Mouse (Mus musculus) forebrain, embryonic 11.5 days (tissue): ENCODE measurements at regions not wholly inside any gene's neighbourhood (a gene's known extent, or its start where the extent isn't known, plus 50 kb on each side); places are given as distances from the start of the nearest gene placed in this dataset.

Experiments used
- ATAC-seq: fragments of 200-750 bp; cut with Nextera tagmentation; replicated peaks from 2 replicates; pipeline ENCODE4 v1.8.0; 2017; ENCODE audit warnings: moderate TSS enrichment; ENCODE audit not compliant: low FRiP score
- DNase-seq: peaks from one replicate; pipeline ENCODE4 v3.0.0-alpha.2; 2017; ENCODE audit warnings: low spot score
- H3K27ac ChIP-seq: fragments of 300-500 bp; sonication (generic); 2 replicates; pipeline ENCODE4 v1.5.1; 2014; ENCODE audit warnings: low read depth, low read length
- H3K27me3 ChIP-seq: fragments of 300-500 bp; sonication (generic); 2 replicates; pipeline ENCODE4 v1.6.1; 2014; ENCODE audit warnings: mild to moderate bottlenecking, low read length, mixed read lengths; ENCODE audit not compliant: control insufficient read depth, insufficient read depth
- H3K36me3 ChIP-seq: fragments of 300-500 bp; sonication (generic); 2 replicates; pipeline ENCODE4 v1.6.1; 2014; ENCODE audit warnings: mild to moderate bottlenecking, low read length, moderate library complexity, mixed read lengths; ENCODE audit not compliant: control insufficient read depth, insufficient read depth
- H3K4me1 ChIP-seq: fragments of 300-500 bp; sonication (generic); replicated peaks from 2 replicates; pipeline ENCODE4 v1.6.1; 2014; ENCODE audit warnings: low read length, mixed read lengths; ENCODE audit not compliant: control insufficient read depth, insufficient read depth
- H3K4me2 ChIP-seq: fragments of 300-500 bp; sonication (generic); 2 replicates; pipeline ENCODE4 v1.6.1; 2014; ENCODE audit warnings: low read depth, mild to moderate bottlenecking, low read length, moderate library complexity, mixed read lengths; ENCODE audit not compliant: severe bottlenecking
- H3K4me3 ChIP-seq: fragments of 300-500 bp; sonication (generic); 2 replicates; pipeline ENCODE4 v1.5.1; 2014; ENCODE audit warnings: low read depth, low read length
- H3K9ac ChIP-seq: fragments of 300-500 bp; sonication (generic); 2 replicates; pipeline ENCODE4 v1.6.1; 2014; ENCODE audit warnings: low read length
- H3K9me3 ChIP-seq: fragments of 300-500 bp; sonication (generic); 2 replicates; pipeline ENCODE4 v1.6.1; 2016; ENCODE audit warnings: low read length, mixed read lengths; ENCODE audit not compliant: control insufficient read depth
- WGBS: fragments of 180-500 bp; shearing (Covaris S2); extraction: QIAGEN DNeasy Blood & Tissue Kit; methylation state at CpG from one replicate; pipeline ENCODE4 v1.1.7; 2014; 5-methylcytosine and 5-hydroxymethylcytosine counted together

GRCm38 (mm10) chr13:71195675-71196074, 354.1 kb upstream of the Adamts16 start:
- H3K4me3 ChIP-seq = no peak overlapping the region
- H3K36me3 ChIP-seq = no peaks in the 10 kb centered on the region
- ATAC-seq (no peak), DNase-seq (no peak)
- H3K4me2 ChIP-seq = no peak overlapping the region
- no peaks in the 10 kb centered on the region for H3K27me3 ChIP-seq
- no peak overlapping the region for H3K9ac ChIP-seq
- no peak overlapping the region for H3K27ac ChIP-seq
- WGBS = 86% methylated on average over 4 of the region's 4 CpGs
- H3K9me3 ChIP-seq = no peaks in the 10 kb centered on the region
- no peaks in the 10 kb centered on the region for H3K4me1 ChIP-seq

GRCm38 (mm10) chr13:71184500-71184899, 342.9 kb upstream of the Adamts16 start:
- no peak for DNase-seq
- H3K4me3 ChIP-seq = no peak overlapping the region
- H3K27me3 ChIP-seq = no peaks in the 10 kb centered on the region
- no peaks in the 10 kb centered on the region for H3K9me3 ChIP-seq
- no peak for ATAC-seq
- no peak overlapping the region for H3K4me2 ChIP-seq
- no peak overlapping the region for H3K27ac ChIP-seq
- no peak overlapping the region for H3K9ac ChIP-seq
- no peaks in the 10 kb centered on the region for H3K36me3 ChIP-seq
- WGBS = 80% methylated on average over 4 of the region's 4 CpGs
- H3K4me1 ChIP-seq = no peaks in the 10 kb centered on the region

- H3K4me3 ChIP-seq = no peak overlapping the region
- no peaks in the 10 kb centered on the region for H3K36me3 ChIP-seq
- ATAC-seq (no peak), DNase-seq (no peak)
- no peak overlapping the region for H3K4me2 ChIP-seq
- no peaks in the 10 kb centered on the region for H3K27me3 ChIP-seq
- H3K27ac ChIP-seq = no peak overlapping the region
- no peaks in the 10 kb centered on the region for H3K4me1 ChIP-seq
- H3K9ac ChIP-seq = no peak overlapping the region
- H3K9me3 ChIP-seq = no peaks in the 10 kb centered on the region
Observed at GRCm38 (mm10) chr13:71179083-71179482, 337.5 kb upstream of the Adamts16 start.

GRCm38 (mm10) chr13:71174335-71174734, 332.7 kb upstream of the Adamts16 start:
- no peaks in the 10 kb centered on the region for H3K9me3 ChIP-seq

GRCm38 (mm10) chr13:71166226-71166625, 324.6 kb upstream of the Adamts16 start:
- H3K4me3 ChIP-seq = no peak overlapping the region
- ATAC-seq (peak; percentile 49), DNase-seq (no peak)
- H3K4me1 ChIP-seq = no peaks in the 10 kb centered on the region; the same call in 1 of the 2 replicates
- WGBS = 28% methylated on average over 3 of the region's 3 CpGs
- no peaks in the 10 kb centered on the region for H3K36me3 ChIP-seq
- no peaks in the 10 kb centered on the region for H3K9me3 ChIP-seq
- no peak overlapping the region for H3K9ac ChIP-seq
- H3K4me2 ChIP-seq = no peak overlapping the region
- H3K27ac ChIP-seq = no peak overlapping the region
- H3K27me3 ChIP-seq = peaks cover 14% of the 10 kb centered on the region

More at GRCm38 (mm10) chr13:71174335-71174734, 332.7 kb upstream of the Adamts16 start:
- H3K9ac ChIP-seq = no peak overlapping the region
- no peak for DNase-seq
- no peaks in the 10 kb centered on the region for H3K4me1 ChIP-seq
- H3K36me3 ChIP-seq = no peaks in the 10 kb centered on the region
- no peaks in the 10 kb centered on the region for H3K27me3 ChIP-seq
- no peak overlapping the region for H3K27ac ChIP-seq
- H3K4me2 ChIP-seq = no peak overlapping the region
- ATAC-seq = no peak
- no peak overlapping the region for H3K4me3 ChIP-seq

GRCm38 (mm10) chr13:71165096-71165920, 323.7 kb upstream of the Adamts16 start:
- 47% methylated on average over 20 of the region's 20 CpGs for WGBS
- 0 out of 2 replicates have a peak overlapping the region, but pooled peaks have one; percentile 5 for H3K4me2 ChIP-seq
- DNase-seq = peak; percentile 57

GRCm38 (mm10) chr13:71164012-71164411, 322.4 kb upstream of the Adamts16 start:
- no peak for DNase-seq
- no peaks in the 10 kb centered on the region for H3K9me3 ChIP-seq
- H3K4me2 ChIP-seq = no peak overlapping the region
- H3K27me3 ChIP-seq = peaks cover 25% of the 10 kb centered on the region
- H3K27ac ChIP-seq = no peak overlapping the region
- no peak for ATAC-seq
- H3K36me3 ChIP-seq = no peaks in the 10 kb centered on the region
- no peak overlapping the region for H3K9ac ChIP-seq
- no peak overlapping the region for H3K4me3 ChIP-seq
- 95% methylated on average over 2 of the region's 2 CpGs for WGBS
- no peaks in the 10 kb centered on the region; the same call in 1 of the 2 replicates for H3K4me1 ChIP-seq

More at GRCm38 (mm10) chr13:71165096-71165920, 323.7 kb upstream of the Adamts16 start:
- H3K9me3 ChIP-seq = no peaks in the 10 kb centered on the region
- H3K36me3 ChIP-seq = no peaks in the 10 kb centered on the region
- no peak overlapping the region for H3K4me3 ChIP-seq
- peak; percentile 76 for ATAC-seq
- no peak overlapping the region for H3K27ac ChIP-seq
- H3K27me3 ChIP-seq = peaks cover 19% of the 10 kb centered on the region
- no peaks in the 10 kb centered on the region; the same call in 1 of the 2 replicates for H3K4me1 ChIP-seq
- H3K9ac ChIP-seq = no peak overlapping the region

- Histone ChIP-seq H3K4me1 (peaks cover under 1% of the 10 kb centered on the region; the same call in 1 of the 2 replicates), H3K9me3 (no peaks in the 10 kb centered on the region), H3K36me3 (no peaks in the 10 kb centered on the region), H3K9ac (no peak overlapping the region), H3K4me2 (no peak overlapping the region), H3K27ac (no peak overlapping the region), H3K4me3 (no peak overlapping the region), H3K27me3 (peaks cover 25% of the 10 kb centered on the region)
- DNase-seq (no peak), ATAC-seq (no peak)
- 59% methylated on average over 2 of the region's 2 CpGs for WGBS
Observed at GRCm38 (mm10) chr13:71162952-71163351, 321.3 kb upstream of the Adamts16 start.
